Mouse (Mus musculus): ENCODE results near the gene Gm20431. TPM values are rescaled to one million over a fixed set of nuclear protein-coding genes. Genes with fewer than 3 reads are reported as not detected.
"Not testable (repeated sequence)": the region's sequence is repeated elsewhere in the genome, so short reads cannot be mapped to it uniquely, and the experiment has no call there.

Gm20431 gene
- polyA plus RNA-seq, 1 experiment from 2014 or later, result 10.7 TPM

GRCm38 (mm10) chr2:167622965-167623364 lies 38.3 kb downstream of the Gm20431 start:
- WGBS, result 83% methylated on average over 5 of the region's 5 CpGs
- ATAC-seq (ENCODE audit: low read depth), result no peak
- H3K36me3 ChIP-seq (ENCODE audit: control insufficient read depth, insufficient read depth, low read length), result no peaks in the 10 kb centered on the region
- H3K27me3 ChIP-seq (ENCODE audit: control insufficient read depth, insufficient read depth, low read length), result no peaks in the 10 kb centered on the region
- H3K4me1 ChIP-seq (ENCODE audit: control insufficient read depth, insufficient read depth, low read length), result no peaks in the 10 kb centered on the region
- no peak overlapping the region for H3K9ac ChIP-seq (replicated peaks; ENCODE audit: low read depth, low read length)
- no peak overlapping the region for H3K27ac ChIP-seq (ENCODE audit: low read depth, low read length)
- no peak overlapping the region for H3K4me2 ChIP-seq (ENCODE audit: low read depth, low read length)
- H3K9me3 ChIP-seq (ENCODE audit: control insufficient read depth, low read length), result no peaks in the 10 kb centered on the region
- no peak overlapping the region for H3K4me3 ChIP-seq (ENCODE audit: low read depth, low read length)

- H3K4me2 ChIP-seq (ENCODE audit: low read depth, low read length), result no peak overlapping the region
- 87% methylated on average over 13 of the region's 13 CpGs for WGBS
- no peak overlapping the region for H3K27ac ChIP-seq (ENCODE audit: low read depth, low read length)
These were observed 38.9 kb downstream of the Gm20431 start for GRCm38 (mm10) chr2:167622352-167622751.

GRCm38 (mm10) chr2:167621255-167622087 lies 39.8 kb downstream of the Gm20431 start:
- Histone ChIP-seq H3K27me3 (ENCODE audit: control insufficient read depth, insufficient read depth, low read length) (no peaks in the 10 kb centered on the region), H3K9ac (replicated peaks; ENCODE audit: low read depth, low read length) (no peak overlapping the region), H3K36me3 (ENCODE audit: control insufficient read depth, insufficient read depth, low read length) (peaks cover 10% of the 10 kb centered on the region; the same call in 1 of the 2 replicates), H3K9me3 (ENCODE audit: control insufficient read depth, low read length) (no peaks in the 10 kb centered on the region), H3K4me3 (ENCODE audit: low read depth, low read length) (no peak overlapping the region), H3K4me1 (ENCODE audit: control insufficient read depth, insufficient read depth, low read length) (no peaks in the 10 kb centered on the region), H3K4me2 (ENCODE audit: low read depth, low read length) (no peak overlapping the region), H3K27ac (ENCODE audit: low read depth, low read length) (no peak overlapping the region)
- 91% methylated on average over 9 of the region's 9 CpGs for WGBS
- no peak for ATAC-seq (ENCODE audit: low read depth)

More at GRCm38 (mm10) chr2:167622352-167622751, 38.9 kb downstream of the Gm20431 start:
- Histone ChIP-seq H3K27me3 (ENCODE audit: control insufficient read depth, insufficient read depth, low read length) (no peaks in the 10 kb centered on the region), H3K36me3 (ENCODE audit: control insufficient read depth, insufficient read depth, low read length) (peaks cover 2% of the 10 kb centered on the region; the same call in 1 of the 2 replicates), H3K9ac (replicated peaks; ENCODE audit: low read depth, low read length) (no peak overlapping the region), H3K4me3 (ENCODE audit: low read depth, low read length) (no peak overlapping the region), H3K4me1 (ENCODE audit: control insufficient read depth, insufficient read depth, low read length) (no peaks in the 10 kb centered on the region), H3K9me3 (ENCODE audit: control insufficient read depth, low read length) (no peaks in the 10 kb centered on the region)
- ATAC-seq (ENCODE audit: low read depth), result no peak

- no peak for ATAC-seq (ENCODE audit: low read depth)
- WGBS, result 70% methylated on average over 4 of the region's 4 CpGs
These were observed 43.8 kb downstream of the Gm20431 start for GRCm38 (mm10) chr2:167617472-167617871.

GRCm38 (mm10) chr2:167617034-167617433 lies 44.3 kb downstream of the Gm20431 start:
- WGBS, result 94% methylated on average over 3 of the region's 3 CpGs
- Histone ChIP-seq H3K36me3 (ENCODE audit: control insufficient read depth, insufficient read depth, low read length) (peaks cover 32% of the 10 kb centered on the region), H3K9ac (replicated peaks; ENCODE audit: low read depth, low read length) (no peak overlapping the region), H3K4me2 (ENCODE audit: low read depth, low read length) (no peak overlapping the region), H3K4me1 (ENCODE audit: control insufficient read depth, insufficient read depth, low read length) (no peaks in the 10 kb centered on the region), H3K9me3 (ENCODE audit: control insufficient read depth, low read length) (no peaks in the 10 kb centered on the region), H3K27ac (ENCODE audit: low read depth, low read length) (no peak overlapping the region), H3K4me3 (ENCODE audit: low read depth, low read length) (no peak overlapping the region), H3K27me3 (ENCODE audit: control insufficient read depth, insufficient read depth, low read length) (no peaks in the 10 kb centered on the region)
- ATAC-seq (ENCODE audit: low read depth), result no peak

More at GRCm38 (mm10) chr2:167617472-167617871, 43.8 kb downstream of the Gm20431 start:
- H3K27me3 ChIP-seq (ENCODE audit: control insufficient read depth, insufficient read depth, low read length), result no peaks in the 10 kb centered on the region
- H3K36me3 ChIP-seq (ENCODE audit: control insufficient read depth, insufficient read depth, low read length), result peaks cover 30% of the 10 kb centered on the region
- H3K4me3 ChIP-seq (ENCODE audit: low read depth, low read length), result no peak overlapping the region
- no peak overlapping the region for H3K27ac ChIP-seq (ENCODE audit: low read depth, low read length)
- H3K4me1 ChIP-seq (ENCODE audit: control insufficient read depth, insufficient read depth, low read length), result no peaks in the 10 kb centered on the region
- H3K9me3 ChIP-seq (ENCODE audit: control insufficient read depth, low read length), result no peaks in the 10 kb centered on the region
- H3K4me2 ChIP-seq (ENCODE audit: low read depth, low read length), result no peak overlapping the region
- H3K9ac ChIP-seq (replicated peaks; ENCODE audit: low read depth, low read length), result no peak overlapping the region

GRCm38 (mm10) chr2:167613335-167613734 lies 48.0 kb downstream of the Gm20431 start:
- not testable (repeated sequence) for H3K4me3 ChIP-seq (ENCODE audit: low read depth, low read length); H3K27me3 ChIP-seq (ENCODE audit: control insufficient read depth, insufficient read depth, low read length); ATAC-seq (ENCODE audit: low read depth); H3K9ac ChIP-seq (replicated peaks; ENCODE audit: low read depth, low read length); H3K27ac ChIP-seq (ENCODE audit: low read depth, low read length); H3K9me3 ChIP-seq (ENCODE audit: control insufficient read depth, low read length); H3K4me2 ChIP-seq (ENCODE audit: low read depth, low read length); H3K4me1 ChIP-seq (ENCODE audit: control insufficient read depth, insufficient read depth, low read length)
- peaks cover 42% of the 10 kb centered on the region for H3K36me3 ChIP-seq (ENCODE audit: control insufficient read depth, insufficient read depth, low read length)
- 94% methylated on average over 7 of the region's 7 CpGs for WGBS

GRCm38 (mm10) chr2:167612122-167612521 lies 49.2 kb downstream of the Gm20431 start:
- H3K27ac ChIP-seq (ENCODE audit: low read depth, low read length), result no peak overlapping the region
- H3K9ac ChIP-seq (replicated peaks; ENCODE audit: low read depth, low read length), result no peak overlapping the region
- no peak overlapping the region for H3K4me3 ChIP-seq (ENCODE audit: low read depth, low read length)
- WGBS, result 93% methylated on average over 14 of the region's 14 CpGs
- peaks cover 43% of the 10 kb centered on the region for H3K36me3 ChIP-seq (ENCODE audit: control insufficient read depth, insufficient read depth, low read length)
- no peaks in the 10 kb centered on the region for H3K9me3 ChIP-seq (ENCODE audit: control insufficient read depth, low read length)
- H3K4me1 ChIP-seq (ENCODE audit: control insufficient read depth, insufficient read depth, low read length), result peaks cover 2% of the 10 kb centered on the region; the same call in 1 of the 2 replicates
- no peak for ATAC-seq (ENCODE audit: low read depth)
- no peaks in the 10 kb centered on the region for H3K27me3 ChIP-seq (ENCODE audit: control insufficient read depth, insufficient read depth, low read length)
- no peak overlapping the region for H3K4me2 ChIP-seq (ENCODE audit: low read depth, low read length)

- Histone ChIP-seq H3K27ac (ENCODE audit: low read depth, low read length) (no peak overlapping the region), H3K9me3 (ENCODE audit: control insufficient read depth, low read length) (no peaks in the 10 kb centered on the region), H3K4me2 (ENCODE audit: low read depth, low read length) (no peak overlapping the region), H3K9ac (replicated peaks; ENCODE audit: low read depth, low read length) (no peak overlapping the region), H3K27me3 (ENCODE audit: control insufficient read depth, insufficient read depth, low read length) (no peaks in the 10 kb centered on the region), H3K4me3 (ENCODE audit: low read depth, low read length) (no peak overlapping the region), H3K36me3 (ENCODE audit: control insufficient read depth, insufficient read depth, low read length) (peaks cover 35% of the 10 kb centered on the region), H3K4me1 (ENCODE audit: control insufficient read depth, insufficient read depth, low read length) (peaks cover 2% of the 10 kb centered on the region; the same call in 1 of the 2 replicates)
- ATAC-seq (ENCODE audit: low read depth), result no peak
- 91% methylated on average over 10 of the region's 10 CpGs for WGBS
These were observed 50.0 kb downstream of the Gm20431 start for GRCm38 (mm10) chr2:167611287-167611686.

GRCm38 (mm10) chr2:167606745-167607123 lies 54.6 kb downstream of the Gm20431 start:
- no peak overlapping the region for H3K9ac ChIP-seq (replicated peaks; ENCODE audit: low read depth, low read length)
- H3K4me3 ChIP-seq (ENCODE audit: low read depth, low read length), result no peak overlapping the region
- peaks cover 14% of the 10 kb centered on the region for H3K36me3 ChIP-seq (ENCODE audit: control insufficient read depth, insufficient read depth, low read length)
- H3K27ac ChIP-seq (ENCODE audit: low read depth, low read length), result no peak overlapping the region
- no peaks in the 10 kb centered on the region for H3K9me3 ChIP-seq (ENCODE audit: control insufficient read depth, low read length)
- H3K27me3 ChIP-seq (ENCODE audit: control insufficient read depth, insufficient read depth, low read length), result no peaks in the 10 kb centered on the region
- no peak for ATAC-seq (ENCODE audit: low read depth)
- WGBS, result 96% methylated on average over 4 of the region's 4 CpGs
- peaks cover 2% of the 10 kb centered on the region; the same call in 1 of the 2 replicates for H3K4me1 ChIP-seq (ENCODE audit: control insufficient read depth, insufficient read depth, low read length)
- no peak overlapping the region for H3K4me2 ChIP-seq (ENCODE audit: low read depth, low read length)

All from neural tube, embryonic 14.5 days (tissue).